Mouse (Mus musculus): Measurements from ENCODE around the gene Kirrel.

DNA sequence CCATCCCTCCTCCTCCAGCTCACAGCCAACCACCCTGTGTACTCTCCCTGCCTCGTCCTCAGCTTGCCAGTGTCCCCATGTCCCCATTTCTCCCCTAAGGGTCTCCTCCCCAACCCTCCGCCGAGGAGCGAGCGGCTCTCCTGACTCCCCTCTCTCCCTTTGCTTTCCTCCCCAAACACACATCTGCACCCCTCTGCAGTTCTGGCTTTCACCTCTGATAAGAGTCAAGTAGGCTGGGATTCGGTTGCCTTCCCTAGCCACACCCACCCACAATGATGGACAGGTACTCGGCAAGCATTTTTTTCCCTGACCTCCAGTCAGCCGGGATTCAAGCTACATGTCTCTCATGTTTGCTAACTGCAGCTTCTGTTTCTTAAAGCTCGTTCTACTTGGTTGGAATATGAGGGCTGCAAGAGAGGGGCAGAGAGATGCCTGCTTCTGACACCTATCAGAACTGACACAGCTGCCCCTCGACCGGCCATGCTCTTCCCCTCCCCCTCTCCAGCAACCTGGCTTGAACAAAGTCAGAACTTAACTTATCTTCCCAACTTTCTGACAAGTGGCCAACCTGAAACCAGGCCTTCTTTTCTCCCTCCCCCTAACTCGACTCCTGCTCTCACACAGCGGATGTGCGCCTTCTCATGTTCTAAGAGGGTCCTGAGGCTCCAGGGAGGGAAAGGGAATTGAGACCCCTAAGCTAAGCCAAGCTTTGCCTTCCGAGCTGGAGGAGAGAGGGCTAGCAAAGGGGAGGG, 2.0 kb downstream of the Kirrel start:
- TF ChIP-seq CTCF (conservative IDR thresholded peaks at IDR 0.05; ENCODE audit: insufficient read depth, insufficient read length, low read depth, low read length): no peak
- no peak for TF ChIP-seq POLR2A (IDR thresholded peaks at IDR 0.05; ENCODE audit: low read depth, low read length)

All from kidney, adult 2 months (tissue).